Mouse (Mus musculus) lung, postnatal 10 days (tissue): ENCODE measurements around the gene Kif5c.

Source experiments
- DNase-seq: peaks from one replicate; pipeline ENCODE4 v3.0.0; 2021

Gene Kif5c

DNA sequence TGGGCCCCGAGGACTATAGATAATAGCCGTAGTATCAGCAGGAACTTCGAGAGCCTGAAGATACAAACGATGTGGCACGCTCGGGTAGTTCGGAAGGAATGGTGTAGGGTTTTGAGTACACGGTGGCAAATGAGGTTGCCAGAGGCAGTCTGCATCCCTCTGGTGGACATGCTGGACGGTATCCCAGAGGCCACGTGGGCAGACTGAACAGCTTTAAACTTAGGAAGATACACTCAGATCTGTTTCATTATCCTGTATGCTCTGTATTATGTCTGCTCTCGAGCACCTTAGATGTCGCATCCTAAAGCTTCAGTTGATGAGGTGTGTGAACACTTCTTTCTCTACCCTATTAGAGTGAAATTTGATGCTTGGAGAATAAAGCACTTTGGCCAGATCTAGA lies 56.9 kb downstream of the Kif5c start:
- DNase-seq = no peak

DNA sequence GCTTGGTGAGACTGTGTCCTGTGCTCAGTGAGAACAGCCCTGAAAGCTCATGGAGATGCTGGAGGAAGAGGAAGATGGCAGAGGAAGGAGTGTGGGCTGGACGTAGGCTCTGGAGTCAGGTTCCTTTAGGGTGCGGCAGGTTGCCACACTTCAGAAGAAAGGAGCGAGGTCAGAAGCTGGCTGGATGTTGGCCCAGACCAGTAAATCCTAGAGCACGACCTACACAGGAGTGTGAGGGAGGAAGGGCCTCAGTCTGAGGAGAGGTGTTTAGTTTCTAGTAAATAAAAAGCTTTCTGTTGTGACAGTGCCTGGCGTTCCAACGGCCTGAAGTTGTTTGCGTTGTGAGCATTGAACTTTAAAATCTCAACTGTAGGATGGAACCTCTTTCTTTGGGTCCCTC lies 59.3 kb downstream of the Kif5c start:
- DNase-seq = no peak

DNA sequence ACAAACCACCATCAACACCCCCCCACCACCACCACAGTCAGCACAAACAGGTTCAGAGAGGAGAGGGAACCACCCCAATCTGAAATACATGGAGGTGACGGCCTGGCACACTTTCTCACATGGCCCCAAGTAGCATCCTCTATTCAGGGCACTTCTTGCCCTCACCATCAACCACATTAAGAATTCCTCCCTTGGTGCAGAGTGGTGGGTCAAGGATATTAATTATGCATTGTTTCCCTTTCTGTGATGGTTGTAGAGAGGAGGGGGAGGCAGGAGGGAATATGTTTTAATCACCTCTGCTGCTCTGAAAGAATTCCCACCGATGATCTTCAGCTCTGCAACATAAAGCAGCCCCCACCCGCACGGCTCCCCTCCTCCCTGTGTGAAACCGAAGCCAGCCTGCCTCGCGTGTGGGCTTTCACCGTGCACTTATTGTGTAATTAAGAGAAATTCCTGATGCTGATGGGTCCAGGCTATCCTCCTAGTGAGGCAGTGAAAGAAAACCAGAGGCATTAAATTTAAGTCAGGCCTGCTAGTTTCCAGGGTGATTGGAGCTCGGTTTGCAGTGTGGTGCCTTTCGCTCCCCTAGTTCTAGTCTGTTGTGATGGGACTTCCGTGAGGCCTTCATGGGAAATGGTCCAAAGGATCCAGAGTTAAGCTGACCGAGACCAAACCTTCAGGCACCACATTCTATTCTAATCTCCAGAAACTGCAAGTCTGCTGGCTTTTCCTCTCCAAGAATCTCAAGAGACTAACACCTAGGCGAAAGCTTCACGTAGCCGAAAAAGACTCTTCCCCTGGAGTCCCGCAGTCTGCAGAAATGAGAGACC lies 60.3 kb downstream of the Kif5c start:
- no peak for DNase-seq

DNA sequence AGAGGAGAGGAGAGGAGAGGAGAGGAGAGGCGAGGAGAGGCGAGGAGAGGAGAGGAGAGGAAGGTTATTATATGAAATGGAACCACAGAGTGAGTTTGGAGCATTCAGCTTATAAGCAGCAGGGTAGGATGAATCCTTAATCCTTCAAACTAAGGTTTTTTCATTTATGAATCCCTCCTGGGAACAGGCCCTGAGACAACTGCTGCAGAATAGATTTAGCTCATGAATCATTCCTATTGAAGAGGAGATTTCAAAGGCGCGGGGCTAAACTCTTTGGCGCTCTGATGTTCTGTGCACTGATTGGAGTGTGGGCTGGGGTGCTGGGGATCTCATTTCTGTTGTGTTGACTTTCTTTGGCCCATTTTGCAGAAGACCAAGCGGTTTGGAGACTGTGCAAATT lies 63.7 kb downstream of the Kif5c start:
- DNase-seq = no peak

DNA sequence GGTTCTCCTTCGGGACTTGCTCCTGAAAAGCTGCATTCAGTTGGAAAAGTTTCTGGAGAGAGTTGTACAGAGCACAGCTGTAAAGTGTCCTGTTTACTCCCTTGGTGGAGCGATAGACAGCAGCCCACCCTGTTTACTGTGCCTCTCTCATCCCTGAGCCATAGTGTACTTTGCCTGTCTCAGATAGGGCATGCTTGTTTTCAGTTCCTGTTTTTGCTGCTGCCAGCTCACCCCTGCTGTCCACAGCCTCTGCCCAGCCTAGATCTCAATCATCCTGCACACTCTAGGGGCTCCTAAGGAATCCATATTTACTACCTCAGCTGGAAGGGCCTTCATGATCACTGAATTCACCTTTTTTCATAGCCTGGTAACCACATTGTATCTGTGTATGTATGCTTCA lies 65.7 kb downstream of the Kif5c start:
- no peak for DNase-seq

DNA sequence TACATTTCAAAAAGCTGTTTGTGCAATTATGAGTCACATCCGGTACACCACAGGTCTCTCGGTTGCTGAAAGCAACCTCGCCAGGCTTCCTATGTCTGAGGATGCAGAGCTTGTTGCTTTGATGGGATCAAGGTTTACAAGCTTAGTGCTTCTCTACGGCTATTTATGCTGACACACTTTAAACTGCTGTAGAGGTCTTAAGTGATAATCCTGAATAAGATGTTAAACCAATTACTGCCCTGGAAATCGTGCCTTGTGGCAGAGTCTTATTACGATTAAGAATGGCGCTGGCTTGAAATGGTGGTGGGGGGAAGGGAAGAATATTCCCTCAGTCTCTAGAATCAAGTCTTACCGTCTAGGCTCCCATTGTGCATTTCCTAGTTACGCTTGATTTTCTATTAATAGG lies 71.3 kb downstream of the Kif5c start:
- DNase-seq = no peak

DNA sequence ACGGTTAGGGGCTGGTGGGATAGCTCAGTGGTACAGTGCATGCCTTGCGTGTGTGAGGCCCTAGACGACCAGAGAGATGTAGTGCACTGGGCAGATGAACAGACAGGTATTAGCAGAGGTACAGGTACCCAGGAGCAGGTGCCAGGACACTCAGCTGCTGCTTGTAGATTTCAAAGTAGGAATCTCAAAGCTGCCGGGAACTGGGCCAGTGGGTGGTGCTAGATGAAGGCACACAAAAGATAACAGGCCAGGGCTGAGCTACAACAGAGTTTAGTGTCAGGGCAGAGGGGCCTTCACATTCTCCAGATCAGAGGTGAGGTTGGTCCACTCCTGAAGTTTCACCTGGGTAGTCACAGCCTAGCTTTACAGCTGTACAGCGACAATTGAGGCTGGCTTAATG lies 72.3 kb downstream of the Kif5c start:
- DNase-seq = no peak

DNA sequence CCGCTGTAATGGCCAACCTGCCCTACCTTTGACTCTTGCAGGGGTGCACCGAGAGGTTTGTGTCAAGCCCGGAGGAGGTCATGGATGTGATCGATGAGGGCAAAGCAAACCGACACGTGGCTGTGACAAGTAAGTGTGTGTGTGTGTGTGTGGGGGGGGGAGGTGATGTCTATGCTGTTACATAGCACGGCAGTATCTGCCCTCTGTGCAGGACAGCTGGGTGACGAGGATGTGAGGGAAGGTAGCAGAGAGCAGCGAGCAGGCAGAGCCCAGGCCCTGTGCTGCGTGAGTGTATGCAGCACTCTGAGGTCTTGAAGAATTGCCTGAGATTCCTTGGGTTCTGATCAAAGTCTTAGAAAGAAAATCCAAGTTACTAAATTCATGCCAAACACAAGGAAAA lies 75.6 kb downstream of the Kif5c start:
- no peak for DNase-seq

DNA sequence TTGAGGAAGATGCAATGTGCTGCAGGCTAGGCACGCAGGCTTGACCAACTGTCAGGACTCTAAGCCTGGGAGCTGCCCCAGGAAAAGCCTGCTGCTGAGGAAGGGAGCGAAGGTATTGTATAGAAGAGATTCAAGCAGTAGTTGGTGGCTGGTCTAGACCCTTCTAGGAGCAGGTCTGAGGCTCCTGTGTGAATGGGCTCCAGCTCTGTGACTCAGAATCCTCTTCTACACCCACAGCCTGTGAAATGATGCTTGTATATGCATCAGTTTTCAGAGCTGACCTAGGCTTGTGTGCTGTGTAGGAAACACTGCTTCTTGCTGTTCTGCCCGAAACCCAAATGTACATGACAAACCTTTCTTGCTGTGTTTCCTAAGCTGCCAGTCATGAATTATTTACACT lies 76.4 kb downstream of the Kif5c start:
- DNase-seq = no peak

DNA sequence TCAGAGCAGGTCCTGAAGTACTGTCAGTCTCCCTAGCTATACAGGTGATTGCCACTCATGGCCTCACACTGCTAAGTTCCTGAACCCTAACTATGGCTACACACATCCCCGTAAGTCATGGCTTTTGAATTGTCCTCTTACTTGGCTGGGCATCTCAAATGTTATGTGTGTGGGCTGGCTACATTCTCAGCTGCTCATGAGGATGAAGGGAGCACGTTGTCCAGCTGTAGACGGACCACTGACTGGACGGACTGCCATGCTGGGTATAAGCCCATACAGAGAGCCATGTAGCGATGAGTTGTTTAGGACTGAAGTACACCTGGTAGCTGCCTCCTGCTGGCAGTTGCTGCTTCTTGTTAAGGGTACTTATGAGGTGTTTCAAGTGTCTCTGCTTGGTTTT lies 79.8 kb downstream of the Kif5c start:
- DNase-seq = no peak

DNA sequence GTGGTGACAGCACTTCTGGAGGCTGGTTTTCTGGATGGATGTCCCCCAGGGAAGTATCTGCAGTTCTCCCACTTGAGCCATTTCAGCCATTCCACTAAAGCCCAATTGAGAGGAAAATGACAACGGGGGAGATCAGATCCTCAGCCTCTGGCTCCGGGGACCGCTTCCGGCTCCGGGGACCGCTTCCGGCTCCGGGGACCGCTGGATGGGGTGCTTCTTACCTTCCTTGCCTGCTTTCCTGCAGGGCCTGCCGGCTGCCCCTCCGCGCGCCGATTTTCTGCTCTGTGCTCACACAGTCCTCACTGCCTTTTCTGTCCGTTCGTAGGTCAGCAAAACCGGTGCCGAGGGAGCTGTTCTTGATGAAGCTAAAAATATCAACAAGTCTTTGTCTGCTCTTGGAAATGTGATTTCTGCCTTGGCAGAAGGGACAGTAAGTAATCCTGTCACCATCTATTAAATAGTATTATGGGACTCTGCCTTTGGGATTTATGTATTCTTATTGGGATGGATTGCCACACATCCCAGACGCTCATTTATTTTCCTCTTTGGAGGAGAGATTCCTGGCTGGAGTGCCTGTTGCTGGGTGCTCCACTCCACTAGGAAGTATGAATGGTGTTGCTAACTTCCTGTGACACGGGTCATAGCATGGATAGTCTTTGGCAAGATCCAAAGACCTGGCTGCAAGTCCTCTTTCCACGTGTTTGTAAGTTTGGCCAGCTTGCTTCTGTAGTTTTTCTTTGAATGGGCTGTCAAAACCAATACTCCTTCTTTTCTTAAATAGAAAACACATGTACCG lies 81.3 kb downstream of the Kif5c start:
- DNase-seq = peak; percentile 32

DNA sequence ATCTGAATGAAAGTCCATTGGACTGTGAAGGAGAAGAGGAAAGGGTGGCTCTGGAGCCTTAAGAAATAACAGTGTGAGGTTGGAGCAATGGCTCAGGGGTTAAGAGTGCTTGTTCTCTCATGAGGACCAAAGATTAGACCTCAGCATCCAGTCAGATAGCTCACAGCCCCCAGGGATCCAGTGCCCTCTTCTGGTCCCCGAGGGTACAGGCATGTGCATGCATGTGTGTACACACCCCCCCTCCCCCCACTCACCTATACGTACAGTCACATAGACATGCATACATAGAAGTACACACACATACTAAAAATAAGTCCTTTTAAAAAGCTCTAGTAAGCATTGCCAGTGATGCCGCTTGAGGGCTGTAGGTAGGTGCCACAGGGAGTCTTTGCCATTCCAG lies 91.1 kb downstream of the Kif5c start:
- no peak for DNase-seq

DNA sequence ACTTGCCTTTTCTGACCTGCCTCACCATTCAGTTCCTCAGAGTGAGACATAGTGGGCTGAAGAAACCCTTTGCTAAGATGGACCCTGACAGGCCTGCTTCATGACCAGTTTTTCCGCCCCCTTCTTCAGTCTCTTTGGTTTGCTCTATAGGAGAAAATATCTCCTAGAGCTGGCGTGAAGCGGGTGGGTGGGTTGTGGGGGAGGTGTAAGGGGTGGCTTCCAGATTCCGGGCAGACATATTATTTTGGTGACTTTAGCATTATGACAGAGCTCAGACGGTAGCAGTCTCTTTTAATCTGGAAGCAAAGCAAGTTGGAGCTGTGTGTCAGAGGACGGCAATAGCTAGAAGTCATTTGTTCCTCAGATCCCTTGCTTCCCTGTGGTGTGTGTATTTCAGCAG lies 92.6 kb downstream of the Kif5c start:
- no peak for DNase-seq

DNA sequence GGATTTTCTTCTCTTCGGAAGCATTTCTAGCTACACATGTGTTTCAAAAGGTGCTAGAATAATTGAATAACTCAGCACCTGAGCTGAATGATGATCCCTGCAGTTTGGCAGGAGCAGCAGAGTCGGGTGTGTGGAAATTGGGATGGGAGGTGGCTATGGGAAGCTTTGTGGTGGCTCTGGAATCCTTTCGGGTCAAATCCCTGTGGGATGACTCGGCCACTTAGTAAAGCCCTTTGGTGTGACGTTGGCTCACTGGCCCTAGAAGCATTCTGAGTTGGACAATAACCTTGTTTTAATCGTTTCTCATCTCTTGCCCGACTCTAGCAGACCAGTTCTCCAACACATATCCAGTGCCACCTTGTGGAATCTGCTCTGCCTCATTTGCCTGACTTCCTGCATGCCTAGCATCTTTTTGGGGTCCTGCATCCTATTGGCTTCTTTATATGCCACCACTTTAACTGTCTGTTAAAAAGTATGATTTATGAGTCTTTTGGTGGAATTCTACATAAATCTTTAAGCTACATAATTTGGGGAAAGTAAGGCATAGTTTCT lies 93.3 kb downstream of the Kif5c start:
- no peak for DNase-seq

DNA sequence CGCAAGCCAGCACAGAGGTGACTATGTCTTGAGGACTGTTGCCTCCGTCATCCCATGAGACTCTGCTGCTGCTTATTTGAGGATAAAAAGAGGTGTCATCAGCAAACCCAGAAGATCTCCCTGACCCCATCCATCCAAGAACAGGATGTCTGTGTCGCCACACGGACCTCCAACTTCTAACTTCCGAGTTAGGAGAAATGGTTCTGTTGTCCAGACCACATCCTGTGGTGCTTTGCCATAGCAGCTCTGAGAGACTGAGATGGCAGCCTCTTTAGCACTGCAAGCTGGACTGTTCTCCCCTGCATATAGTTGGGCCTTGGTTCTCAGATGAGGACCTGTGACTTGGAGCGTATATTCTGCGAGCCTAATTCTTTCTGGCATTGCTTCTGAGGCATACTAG lies 97.4 kb downstream of the Kif5c start:
- DNase-seq = no peak

DNA sequence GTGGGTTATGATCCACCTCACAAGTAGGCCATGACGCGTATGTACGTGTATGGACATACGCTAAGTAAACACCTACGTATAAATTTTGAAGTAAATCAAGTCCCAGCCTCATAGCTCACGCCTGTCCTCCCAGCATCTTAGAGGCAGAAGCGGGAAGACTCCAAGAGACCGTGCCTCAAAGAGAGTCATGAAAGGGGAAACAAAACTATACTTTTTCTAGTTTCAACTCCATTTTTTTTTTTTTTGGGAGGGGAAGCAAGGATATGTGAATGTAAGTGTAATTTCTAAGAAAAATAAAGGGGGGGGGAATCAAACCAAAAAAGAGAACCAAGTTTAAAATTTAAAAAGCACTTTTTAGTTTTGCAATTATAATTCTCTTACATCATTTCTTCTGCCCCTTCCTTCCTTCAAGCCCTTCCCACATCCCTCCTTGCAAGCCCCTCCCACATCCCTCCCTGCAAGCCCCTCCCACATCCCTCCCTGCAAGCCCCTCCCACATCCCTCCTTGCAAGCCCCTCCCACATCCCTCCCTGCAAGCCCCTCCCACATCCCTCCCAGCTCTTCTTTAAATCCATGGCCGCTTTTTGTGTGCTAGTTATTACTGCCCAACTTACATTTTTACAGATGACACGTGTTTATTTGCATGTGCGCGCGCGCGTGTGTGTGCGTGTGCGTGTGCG lies 98.5 kb downstream of the Kif5c start:
- no peak for DNase-seq

DNA sequence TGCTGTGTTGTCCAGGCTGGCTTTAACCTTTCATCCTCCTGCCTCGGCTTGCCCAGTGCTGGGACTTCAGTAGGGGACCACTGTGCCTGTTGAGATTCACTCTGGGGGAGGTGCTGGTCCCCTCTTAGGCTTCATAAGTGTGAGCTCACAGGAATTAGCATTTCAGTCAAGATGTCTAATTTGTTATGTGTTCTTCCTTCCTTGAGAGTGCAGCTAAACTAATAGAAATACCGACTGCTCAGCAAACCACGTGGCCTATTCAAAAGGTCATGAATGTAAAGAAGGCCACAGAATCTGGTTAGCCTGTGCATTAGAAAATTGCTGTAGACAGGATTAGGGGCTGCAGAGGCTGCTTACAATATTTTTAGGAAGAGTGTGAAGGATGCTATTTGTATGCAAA lies 99.4 kb downstream of the Kif5c start:
- DNase-seq = no peak

DNA sequence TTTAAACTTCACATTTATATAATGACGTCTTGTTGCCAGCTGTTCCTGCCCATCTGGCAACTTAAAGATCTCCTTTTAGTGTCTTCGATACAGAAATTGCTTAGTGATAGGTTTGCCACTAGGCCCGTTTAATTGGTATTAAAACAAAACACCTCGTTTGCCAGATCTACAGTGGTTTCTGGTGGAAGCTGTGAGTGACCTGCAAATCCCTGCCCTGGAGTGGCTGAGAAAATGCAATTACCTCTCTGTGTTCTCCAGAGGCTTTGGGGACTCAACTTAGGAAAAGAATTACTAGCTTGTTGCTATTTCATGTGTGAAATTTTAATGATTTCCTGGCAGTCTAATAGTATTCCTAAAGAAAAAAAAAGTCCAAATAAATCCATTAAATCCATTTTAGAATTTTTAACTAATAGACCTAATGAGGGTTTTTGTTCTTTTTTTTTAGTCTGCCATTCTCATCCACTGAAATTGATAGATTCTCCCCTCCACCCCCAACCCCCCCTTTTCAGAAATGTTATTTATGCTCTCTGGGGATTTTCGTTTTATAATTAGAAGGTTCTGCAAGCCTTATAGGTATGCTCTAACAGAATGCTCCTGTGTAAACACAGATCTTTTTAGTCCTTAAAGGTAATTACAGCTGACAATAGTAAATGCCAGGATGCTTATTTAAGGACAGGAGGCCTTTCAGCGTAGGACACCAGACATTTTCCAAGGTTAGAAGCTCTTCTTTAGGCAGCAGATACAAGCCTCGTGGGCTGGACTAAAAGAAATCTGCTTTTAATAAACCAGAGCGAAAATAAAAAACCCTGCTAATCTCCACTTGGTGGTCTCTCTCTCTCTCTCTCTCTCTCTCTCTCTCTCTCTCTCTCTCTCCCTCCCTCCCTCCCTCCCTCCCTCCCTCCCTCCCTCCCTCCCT lies 100.1 kb downstream of the Kif5c start:
- DNase-seq = no peak

DNA sequence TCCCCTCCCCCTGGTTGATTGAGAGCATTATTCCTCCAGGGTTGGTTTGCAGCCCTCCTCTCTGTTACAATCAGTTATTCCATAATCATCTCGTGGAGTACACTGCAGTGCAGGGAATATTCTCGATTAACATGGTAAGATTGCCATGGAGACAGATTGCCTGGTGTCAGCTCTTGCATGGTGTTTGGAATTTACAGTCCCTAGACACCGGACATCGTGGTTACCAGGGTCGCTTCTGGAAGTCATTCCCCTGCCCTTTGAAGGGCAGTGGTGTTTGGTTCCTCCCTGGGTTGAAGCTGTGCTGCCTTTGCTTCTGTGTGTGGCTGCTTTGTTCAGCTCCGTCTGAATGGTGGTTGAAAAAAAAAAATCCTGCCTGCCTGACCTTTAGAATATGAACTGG lies 100.8 kb downstream of the Kif5c start:
- no peak for DNase-seq

DNA sequence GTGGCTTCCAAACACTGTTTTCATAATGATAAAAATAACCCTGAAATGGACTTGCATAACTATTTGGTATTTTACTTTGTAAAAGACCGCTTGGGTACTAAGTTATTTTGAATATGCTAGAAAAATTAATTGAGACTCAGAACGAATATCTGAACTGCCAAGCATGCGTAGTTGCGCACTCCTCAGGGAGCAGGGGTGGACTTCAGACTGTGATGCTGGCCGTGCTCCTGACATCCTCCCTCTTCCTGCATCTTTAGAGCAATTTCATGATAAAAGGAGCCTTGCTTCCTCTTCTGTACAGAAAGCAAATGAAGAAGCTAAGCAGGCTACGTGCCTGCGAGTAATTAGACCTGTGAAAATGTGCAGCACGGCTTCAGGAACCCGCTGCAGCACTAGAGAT lies 101.2 kb downstream of the Kif5c start:
- no peak for DNase-seq

DNA sequence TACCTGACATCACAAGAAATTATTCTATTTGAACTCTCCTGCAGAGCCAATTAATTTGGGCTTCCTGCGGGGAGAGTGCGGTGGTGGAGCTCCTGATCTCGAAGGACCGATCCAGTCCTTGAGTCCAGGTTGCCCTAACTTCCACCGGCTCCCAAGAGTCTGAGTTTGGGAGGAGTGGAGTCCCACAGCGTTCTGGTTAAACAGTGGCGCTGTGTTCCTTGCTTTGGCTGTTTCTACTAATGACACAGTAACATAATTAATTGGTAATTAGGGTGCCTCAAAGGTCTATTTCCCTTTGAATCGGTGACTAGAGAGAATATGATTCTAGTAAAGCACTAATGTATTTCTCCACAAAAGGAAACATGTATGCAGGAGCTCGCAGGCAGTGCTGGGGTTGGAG lies 103.2 kb downstream of the Kif5c start:
- no peak for DNase-seq

DNA sequence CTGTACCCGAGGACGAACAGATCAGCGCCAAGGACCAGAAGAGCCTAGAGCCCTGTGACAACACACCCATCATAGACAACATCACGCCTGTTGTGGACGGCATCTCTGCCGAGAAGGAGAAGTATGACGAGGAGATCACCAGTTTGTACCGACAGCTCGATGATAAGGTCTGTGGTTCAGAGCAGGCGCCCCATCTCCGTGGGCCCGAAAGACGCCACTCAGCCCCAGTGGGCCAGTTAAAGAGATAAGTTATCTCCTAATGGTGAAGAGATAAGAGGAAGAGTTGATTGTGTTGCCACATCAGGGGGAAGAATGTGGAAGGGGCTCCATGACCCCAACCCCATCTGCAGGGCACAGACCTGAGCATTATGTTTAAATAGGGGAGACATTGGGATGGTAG lies 103.9 kb downstream of the Kif5c start:
- DNase-seq = no peak

DNA sequence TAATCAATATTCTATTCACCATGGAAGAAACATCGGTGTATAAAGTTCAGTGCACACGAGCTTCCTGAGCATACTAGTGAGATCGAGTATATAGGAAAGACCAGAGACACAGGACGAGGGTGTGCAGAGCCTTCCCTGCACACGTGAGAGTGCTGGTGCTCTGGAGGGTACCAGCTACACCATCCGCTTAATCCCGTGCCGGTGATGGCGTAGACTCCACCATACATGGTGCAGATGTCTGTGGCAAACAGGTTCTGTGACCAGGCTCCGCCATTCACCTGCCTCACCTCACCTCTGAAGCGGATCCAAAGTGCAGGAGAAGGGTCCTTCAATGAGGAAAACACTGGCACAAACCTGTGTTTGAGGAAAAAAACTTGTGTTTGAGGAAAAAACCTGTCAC lies 107.6 kb downstream of the Kif5c start:
- DNase-seq = no peak
